In genomic region chr13:25218394-25218793, GRCm38 (mm10) we compare ENCODE assay signal across 29 mouse cellular contexts. TPM values are rescaled to one million over a fixed set of nuclear protein-coding genes. Genes with fewer than 3 reads are reported as not detected.
"Had no signal": no experiment of that assay in that cellular context is flagged by ENCODE, and none has a peak within 500 bp of the region (broad histone marks: within the 10 kb centered on the region; RNA-seq: fewer than 3 reads in every experiment).

No protein-coding gene starts in this region.

- H3K9me3 ChIP-seq: heart, embryonic 13.5 days; heart, embryonic 15.5 days; hindbrain, embryonic 10.5 days; hindbrain, embryonic 12.5 days; intestine, embryonic 15.5 days; limb, embryonic 10.5 days; limb, embryonic 12.5 days; liver, embryonic 13.5 days; liver, embryonic 15.5 days had no signal

- H3K4me3 ChIP-seq: heart, embryonic 13.5 days; heart, embryonic 15.5 days; hindbrain, embryonic 10.5 days; hindbrain, embryonic 12.5 days; intestine, embryonic 15.5 days; left cerebral cortex, adult 2 months; limb, embryonic 10.5 days; limb, embryonic 12.5 days; liver, embryonic 13.5 days; liver, embryonic 15.5 days had no signal

- ATAC-seq: hindbrain, embryonic 16.5 days; inflammation-experienced regulatory T-cells, adult 6 months; intestine, embryonic 15.5 days; intestine, postnatal 0 days had no signal

- H3K4me1 ChIP-seq: heart, embryonic 13.5 days; heart, embryonic 15.5 days; hindbrain, embryonic 10.5 days; hindbrain, embryonic 12.5 days; intestine, embryonic 15.5 days; limb, embryonic 12.5 days; liver, embryonic 13.5 days; liver, embryonic 15.5 days had no signal

- H3K9ac ChIP-seq: heart, embryonic 13.5 days; heart, embryonic 15.5 days; hindbrain, embryonic 12.5 days; hindbrain, embryonic 14.5 days; intestine, embryonic 15.5 days; limb, embryonic 12.5 days; liver, embryonic 13.5 days; liver, embryonic 15.5 days had no signal

- DNase-seq: gastrocnemius, postnatal 14 days; gastrocnemius, postnatal 36 days; heart, adult 18-20 months; heart, postnatal 4 days; kidney, adult 18-20 months; kidney, adult 8-10 months; kidney, postnatal 14 days; kidney, postnatal 36 days; layer of hippocampus, adult 9-11 months; liver; liver, embryonic 13.5 days had no signal

- H3K27me3 ChIP-seq: heart, embryonic 13.5 days; heart, embryonic 15.5 days; hindbrain, embryonic 12.5 days; intestine, embryonic 15.5 days; limb, embryonic 12.5 days; liver, embryonic 13.5 days; liver, embryonic 15.5 days had no signal

- H3K27ac ChIP-seq: heart, embryonic 13.5 days; heart, embryonic 15.5 days; hindbrain, embryonic 10.5 days; hindbrain, embryonic 12.5 days; hindbrain, embryonic 14.5 days; intestine, embryonic 15.5 days; left cerebral cortex, adult 2 months; limb, embryonic 10.5 days; limb, embryonic 12.5 days; liver, embryonic 13.5 days; liver, embryonic 15.5 days had no signal

- H3K36me3 ChIP-seq: heart, embryonic 13.5 days; heart, embryonic 15.5 days; hindbrain, embryonic 10.5 days; hindbrain, embryonic 12.5 days; intestine, embryonic 15.5 days; limb, embryonic 10.5 days; limb, embryonic 12.5 days; liver, embryonic 13.5 days; liver, embryonic 15.5 days had no signal

- H3K4me2 ChIP-seq: heart, embryonic 11.5 days; heart, embryonic 13.5 days; heart, embryonic 15.5 days; hindbrain, embryonic 12.5 days; hindbrain, embryonic 14.5 days; intestine, embryonic 15.5 days; limb, embryonic 12.5 days; liver, embryonic 11.5 days; liver, embryonic 13.5 days; liver, embryonic 15.5 days had no signal

RNA-seq across cellular contexts. Expression of gene Nrsn1, which starts 51.9 kb away (rescaled TPM):
- total RNA-seq: gastrocnemius, adult 18-20 months; gastrocnemius, postnatal 14 days; gastrocnemius, postnatal 36 days; heart, adult 18-20 months; heart, postnatal 25 days had no signal
- polyA plus RNA-seq: heart, embryonic 11.5 days; heart, postnatal 0 days; inflammation-experienced regulatory T-cells, adult 6 months; liver, embryonic 15.5 days had no signal
